Mouse (Mus musculus) intestine, embryonic 15.5 days (tissue): Measurements from ENCODE around the gene Pcgf3. TPM values are rescaled to one million over a fixed set of nuclear protein-coding genes. Genes with fewer than 3 reads are reported as not detected.

Experiments used
- ATAC-seq: fragments of 200-750 bp; cut with Nextera tagmentation; 2 replicates; pipeline ENCODE4 v1.8.0; 2017; ENCODE audit warnings: moderate TSS enrichment, moderate library complexity
- H3K27ac ChIP-seq: fragments of 300-500 bp; sonication (generic); 2 replicates; pipeline ENCODE4 v1.5.1; 2015; ENCODE audit warnings: mild to moderate bottlenecking, inconsistent platforms
- H3K27me3 ChIP-seq: fragments of 300-500 bp; sonication (generic); replicated peaks from 2 replicates; pipeline ENCODE4 v1.6.1; 2015; ENCODE audit warnings: inconsistent platforms
- H3K36me3 ChIP-seq: fragments of 300-500 bp; sonication (generic); 2 replicates; pipeline ENCODE4 v1.6.1; 2015; ENCODE audit warnings: inconsistent platforms
- H3K4me1 ChIP-seq: fragments of 300-500 bp; sonication (generic); replicated peaks from 2 replicates; pipeline ENCODE4 v1.6.1; 2015; ENCODE audit warnings: inconsistent platforms
- H3K4me2 ChIP-seq: fragments of 300-500 bp; sonication (generic); replicated peaks from 2 replicates; pipeline ENCODE4 v1.6.1; 2015; ENCODE audit warnings: mild to moderate bottlenecking, inconsistent platforms
- H3K4me3 ChIP-seq: fragments of 300-500 bp; sonication (generic); replicated peaks from 2 replicates; pipeline ENCODE4 v1.5.1; 2015; ENCODE audit warnings: inconsistent platforms
- H3K9ac ChIP-seq: fragments of 300-500 bp; sonication (generic); 2 replicates; pipeline ENCODE4 v1.6.1; 2015; ENCODE audit warnings: inconsistent platforms
- H3K9me3 ChIP-seq: fragments of 300-500 bp; sonication (generic); 2 replicates; pipeline ENCODE4 v1.6.1; 2016; ENCODE audit warnings: inconsistent platforms
- WGBS: fragments of 180-500 bp; shearing (Covaris S2); methylation state at CpG from one replicate; pipeline ENCODE4 v1.1.7; 2015; 5-methylcytosine and 5-hydroxymethylcytosine counted together
- polyA plus RNA-seq: library from polyadenylated mRNA; unstranded; fragments of >200 nt; fragmentation: Nextera tagmentation; extraction: Ambion mirVana; gene quantifications from 2 replicates; pipeline ENCODE4 v1.2.1, GENCODE M21; 2015

Pcgf3 gene
- polyA plus RNA-seq, 1 experiment from 2014 or later = 18.0 TPM

DNA sequence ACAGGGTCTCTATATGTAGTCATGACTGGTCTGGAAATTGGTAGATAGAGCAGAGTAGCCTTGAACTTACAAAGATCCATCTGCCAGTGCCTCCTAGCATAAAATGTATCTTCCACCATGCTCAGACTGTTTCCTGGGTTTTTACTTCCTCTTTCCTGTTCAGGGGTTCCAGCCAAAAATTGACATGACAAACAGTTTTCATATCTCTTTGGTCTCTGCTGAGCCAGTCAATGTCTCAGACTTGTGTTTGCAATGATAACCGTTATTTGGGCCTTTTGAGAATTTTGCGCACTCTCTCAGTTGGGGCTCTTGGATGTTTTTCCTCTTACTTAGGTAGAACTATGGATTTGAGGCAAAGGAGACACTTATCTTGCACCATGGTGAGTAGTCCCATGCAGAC is 73.2 kb downstream of the Pcgf3 start:
- no peak overlapping the region for H3K4me3 ChIP-seq
- H3K9ac ChIP-seq = no peak overlapping the region
- H3K36me3 ChIP-seq = no peaks in the 10 kb centered on the region
- H3K9me3 ChIP-seq = no peaks in the 10 kb centered on the region
- 90% methylated on average over 2 of the region's 2 CpGs for WGBS
- no peak overlapping the region for H3K4me2 ChIP-seq
- H3K27me3 ChIP-seq = no peaks in the 10 kb centered on the region
- H3K27ac ChIP-seq = no peak overlapping the region
- ATAC-seq = no peak
- no peaks in the 10 kb centered on the region for H3K4me1 ChIP-seq

GRCm38 (mm10) chr5:108543516-108544291 is 82.7 kb downstream of the Pcgf3 start:
- no peak overlapping the region for H3K27ac ChIP-seq
- H3K4me1 ChIP-seq = no peaks in the 10 kb centered on the region
- H3K4me3 ChIP-seq = no peak overlapping the region
- no peaks in the 10 kb centered on the region for H3K36me3 ChIP-seq
- 62% methylated on average over 7 of the region's 7 CpGs for WGBS
- ATAC-seq = no peak
- no peaks in the 10 kb centered on the region for H3K9me3 ChIP-seq
- H3K4me2 ChIP-seq = no peak overlapping the region
- peaks cover 1% of the 10 kb centered on the region; the same call in 1 of the 2 replicates for H3K27me3 ChIP-seq
- no peak overlapping the region for H3K9ac ChIP-seq

GRCm38 (mm10) chr5:108547636-108548035 is 86.6 kb downstream of the Pcgf3 start:
- H3K4me1 ChIP-seq = peaks cover 7% of the 10 kb centered on the region; the same call in 1 of the 2 replicates
- no peaks in the 10 kb centered on the region for H3K36me3 ChIP-seq
- H3K4me3 ChIP-seq = no peak overlapping the region
- H3K27ac ChIP-seq = no peak overlapping the region
- H3K9me3 ChIP-seq = no peaks in the 10 kb centered on the region
- H3K4me2 ChIP-seq = no peak overlapping the region
- WGBS = 91% methylated on average over 5 of the region's 5 CpGs
- no peak for ATAC-seq
- no peak overlapping the region for H3K9ac ChIP-seq
- peaks cover 30% of the 10 kb centered on the region for H3K27me3 ChIP-seq

DNA sequence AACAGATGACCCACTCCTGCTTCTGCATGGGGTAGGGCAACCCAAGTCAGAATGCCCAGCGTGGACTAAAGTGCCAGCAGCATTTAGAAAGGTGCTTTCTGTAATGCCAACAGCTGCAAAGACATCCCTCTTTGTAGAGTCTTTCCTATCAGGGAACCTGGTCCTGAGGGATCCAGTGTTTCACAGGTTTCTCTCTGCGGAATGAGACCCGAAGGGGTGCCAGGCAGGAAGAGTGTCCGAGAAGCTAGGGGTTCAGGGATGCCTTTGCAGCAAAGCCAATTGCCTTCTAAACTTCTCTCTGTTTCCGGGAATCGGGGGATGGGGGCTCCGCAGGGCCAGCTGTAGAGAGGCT is 88.1 kb downstream of the Pcgf3 start:
- no peaks in the 10 kb centered on the region for H3K36me3 ChIP-seq
- H3K4me2 ChIP-seq = peak overlapping the region; percentile 69
- peaks cover 32% of the 10 kb centered on the region for H3K27me3 ChIP-seq
- no peak overlapping the region for H3K9ac ChIP-seq
- 0 out of 2 replicates have a peak overlapping the region, but pooled peaks have one; percentile 31 for H3K4me3 ChIP-seq
- ATAC-seq = no peak
- H3K27ac ChIP-seq = no peak overlapping the region
- peaks cover 7% of the 10 kb centered on the region; the same call in 1 of the 2 replicates for H3K4me1 ChIP-seq
- WGBS = 24% methylated on average over 7 of the region's 7 CpGs
- no peaks in the 10 kb centered on the region for H3K9me3 ChIP-seq

GRCm38 (mm10) chr5:108549489-108550206 is 88.6 kb downstream of the Pcgf3 start, which contains the start of gene Cplx1:
Gene Cplx1, minus strand, starts transcription at chr5:108550024.
- H3K27me3 ChIP-seq = peaks cover 32% of the 10 kb centered on the region
- peak within 1 kb of the TSS; percentile 69 for H3K4me2 ChIP-seq
- no peaks in the 10 kb centered on the region for H3K36me3 ChIP-seq
- H3K9ac ChIP-seq = no peak within 1 kb of the TSS
- peak within 1 kb of the TSS; percentile 31 for H3K4me3 ChIP-seq
- H3K27ac ChIP-seq = no peak within 1 kb of the TSS
- peaks cover 7% of the 10 kb centered on the region; the same call in 1 of the 2 replicates for H3K4me1 ChIP-seq
- ATAC-seq = peak; percentile 87
- no peaks in the 10 kb centered on the region for H3K9me3 ChIP-seq
- 1% methylated on average over 52 of the region's 56 CpGs for WGBS

GRCm38 (mm10) chr5:108550207-108550594 is 89.2 kb downstream of the Pcgf3 start:
- 2% methylated on average over 16 of the region's 16 CpGs for WGBS
- ATAC-seq = 0 out of 2 replicates have a peak, but pooled peaks have one; percentile 26
- Histone ChIP-seq H3K4me1 (peaks cover 7% of the 10 kb centered on the region; the same call in 1 of the 2 replicates), H3K4me2 (peak overlapping the region; percentile 69), H3K4me3 (peak overlapping the region; percentile 31), H3K9me3 (no peaks in the 10 kb centered on the region), H3K36me3 (no peaks in the 10 kb centered on the region), H3K27ac (no peak overlapping the region), H3K27me3 (peaks cover 32% of the 10 kb centered on the region), H3K9ac (no peak overlapping the region)

GRCm38 (mm10) chr5:108554041-108554440 is 93.0 kb downstream of the Pcgf3 start:
- Histone ChIP-seq H3K27me3 (peaks cover 27% of the 10 kb centered on the region), H3K9ac (no peak overlapping the region), H3K4me2 (no peak overlapping the region), H3K9me3 (no peaks in the 10 kb centered on the region), H3K27ac (no peak overlapping the region), H3K4me3 (no peak overlapping the region), H3K4me1 (peaks cover 7% of the 10 kb centered on the region; the same call in 1 of the 2 replicates), H3K36me3 (no peaks in the 10 kb centered on the region)
- ATAC-seq = no peak
- WGBS = 63% methylated on average over 1 of the region's 1 CpGs

Other genes starting within 250 kb of the Pcgf3 start
- 40.2 and 44.1 TPM in 2 replicates for gene Dr1, start 192.3 kb upstream of the Pcgf3 start, polyA plus RNA-seq
- 7.5 and 7.7 TPM in 2 replicates for gene Pigg, start 148.6 kb upstream of the Pcgf3 start, polyA plus RNA-seq
- 0.08 TPM in 1 of 2 replicates, not detected in the other for gene Gm42517, start 93.3 kb upstream of the Pcgf3 start, polyA plus RNA-seq
- 0.09 and 0.18 TPM in 2 replicates for gene Pde6b, start 72.8 kb upstream of the Pcgf3 start, polyA plus RNA-seq
- 485 and 543 TPM in 2 replicates for gene Atp5k, start 26.8 kb upstream of the Pcgf3 start, polyA plus RNA-seq
- gene Mfsd7a, start 12.3 kb upstream of the Pcgf3 start, polyA plus RNA-seq = 0.16 and 0.38 TPM in 2 replicates
- 3.0 and 3.3 TPM in 2 replicates for gene Cplx1, start 88.8 kb downstream of the Pcgf3 start, polyA plus RNA-seq
- 63.4 and 70.1 TPM in 2 replicates for gene Gak, start 168.5 kb downstream of the Pcgf3 start, polyA plus RNA-seq
- 23.4 and 27.1 TPM in 2 replicates for gene Tmem175, start 168.5 kb downstream of the Pcgf3 start, polyA plus RNA-seq
- 12.0 and 12.8 TPM in 2 replicates for gene Idua, start 199.1 kb downstream of the Pcgf3 start, polyA plus RNA-seq
- gene Dgkq, start 208.4 kb downstream of the Pcgf3 start, polyA plus RNA-seq = 11.1 and 11.2 TPM in 2 replicates
- 3.6 and 4.9 TPM in 2 replicates for gene Slc26a1, start 214.3 kb downstream of the Pcgf3 start, polyA plus RNA-seq
- 21.8 and 26.3 TPM in 2 replicates for gene Fgfrl1, start 231.2 kb downstream of the Pcgf3 start, polyA plus RNA-seq